Mouse (Mus musculus) heart, embryonic 10.5 days (tissue): ENCODE measurements around the gene 2410131K14Rik. TPM values are rescaled to one million over a fixed set of nuclear protein-coding genes. Genes with fewer than 3 reads are reported as not detected.

Experiments
- DNase-seq: peaks from one replicate; pipeline ENCODE4 v3.0.0-alpha.2; 2017; ENCODE audit warnings: low spot score
- H3K27ac ChIP-seq: fragments of 300-500 bp; sonication (generic); 2 replicates; pipeline ENCODE4 v1.5.1; 2016; ENCODE audit warnings: mild to moderate bottlenecking
- H3K27me3 ChIP-seq: fragments of 300-500 bp; sonication (generic); 2 replicates; pipeline ENCODE4 v1.6.1; 2016; ENCODE audit warnings: mild to moderate bottlenecking; ENCODE audit not compliant: poor library complexity, insufficient read depth, severe bottlenecking
- H3K36me3 ChIP-seq: fragments of 300-500 bp; sonication (generic); 2 replicates; pipeline ENCODE4 v1.6.1; 2016; ENCODE audit warnings: mild to moderate bottlenecking, moderate library complexity
- H3K4me1 ChIP-seq: fragments of 300-500 bp; sonication (generic); 2 replicates; pipeline ENCODE4 v1.6.1; 2016; ENCODE audit warnings: mild to moderate bottlenecking
- H3K4me3 ChIP-seq: fragments of 300-500 bp; sonication (generic); 2 replicates; pipeline ENCODE4 v1.5.1; 2016; ENCODE audit warnings: mild to moderate bottlenecking, moderate library complexity
- H3K9me3 ChIP-seq: fragments of 300-500 bp; sonication (generic); 2 replicates; pipeline ENCODE4 v1.6.1; 2016; ENCODE audit warnings: mild to moderate bottlenecking, moderate library complexity
- WGBS: fragments of 180-500 bp; shearing (Covaris S2); methylation state at CpG from one replicate; pipeline ENCODE4 v1.1.7; 2016; 5-methylcytosine and 5-hydroxymethylcytosine counted together
- polyA plus RNA-seq: library from polyadenylated mRNA; unstranded; fragments of >200 nt; fragmentation: Nextera tagmentation; extraction: Ambion mirVana; gene quantifications from 2 replicates; pipeline ENCODE4 v1.2.1, GENCODE M21; 2016

The 2410131K14Rik gene
- 7.5 and 9.3 TPM in 2 replicates for polyA plus RNA-seq

GRCm38 (mm10) chr5:118244606-118245443, at the start of gene 2410131K14Rik, which contains the start of gene Rnft2:
2410131K14Rik (plus strand) TSS chr5:118245227.
Rnft2 (minus strand) TSS chr5:118245116.
- no peaks in the 10 kb centered on the region for H3K9me3 ChIP-seq
- under 1% methylated on average over 68 of the region's 68 CpGs for WGBS
- H3K36me3 ChIP-seq = peaks cover 24% of the 10 kb centered on the region
- peak; percentile 100 for DNase-seq
- no peaks in the 10 kb centered on the region for H3K27me3 ChIP-seq
- peaks cover 19% of the 10 kb centered on the region for H3K4me1 ChIP-seq
- peak within 1 kb of the TSS; percentile 88 for H3K27ac ChIP-seq
- peak within 1 kb of the TSS; percentile 70 for H3K4me3 ChIP-seq

DNA sequence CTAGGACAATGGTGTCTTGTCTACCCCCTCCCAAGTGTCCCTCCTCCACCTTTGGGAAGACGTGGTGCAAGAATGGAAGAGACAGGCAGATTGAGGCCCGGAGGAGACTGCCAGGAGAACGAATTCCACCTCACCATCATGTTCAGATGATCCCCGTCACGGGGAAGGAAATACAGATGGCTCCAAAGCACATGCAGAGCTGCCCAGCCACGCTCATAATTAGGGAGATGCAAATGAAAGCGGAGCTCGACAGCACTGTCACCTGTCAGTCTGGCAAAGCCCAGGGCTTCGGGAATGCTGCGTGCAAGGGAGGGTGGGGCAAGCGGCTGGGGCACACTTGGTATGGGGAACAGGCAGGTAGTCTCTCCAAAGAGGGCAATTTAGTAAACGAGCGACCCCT, 47.6 kb upstream of the 2410131K14Rik start:
- Histone ChIP-seq H3K27ac (no peak overlapping the region), H3K36me3 (no peaks in the 10 kb centered on the region), H3K4me3 (no peak overlapping the region), H3K27me3 (peaks cover 38% of the 10 kb centered on the region), H3K4me1 (peaks cover 4% of the 10 kb centered on the region; the same call in 1 of the 2 replicates), H3K9me3 (no peaks in the 10 kb centered on the region)
- DNase-seq = no peak
- 70% methylated on average over 13 of the region's 13 CpGs for WGBS

DNA sequence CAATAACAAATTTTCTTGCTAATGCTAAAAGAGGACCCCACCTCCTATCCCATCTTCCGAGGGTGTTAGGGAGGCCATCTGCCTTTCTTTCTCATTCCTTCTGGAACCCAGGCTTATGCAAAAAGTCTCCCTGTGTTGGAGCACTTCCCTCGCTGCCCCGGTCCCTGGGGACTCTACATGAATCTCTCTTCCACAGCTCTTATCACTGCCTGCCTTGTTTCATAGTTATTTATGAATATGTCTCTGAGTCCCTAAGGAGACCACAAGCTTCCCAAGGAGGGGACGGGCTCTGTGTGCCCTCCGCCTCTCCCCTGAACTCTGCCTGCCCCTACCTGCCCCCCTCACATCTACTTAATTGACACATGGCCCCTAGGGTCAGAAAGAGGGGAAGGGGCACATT, 45.4 kb upstream of the 2410131K14Rik start:
- DNase-seq = no peak

DNA sequence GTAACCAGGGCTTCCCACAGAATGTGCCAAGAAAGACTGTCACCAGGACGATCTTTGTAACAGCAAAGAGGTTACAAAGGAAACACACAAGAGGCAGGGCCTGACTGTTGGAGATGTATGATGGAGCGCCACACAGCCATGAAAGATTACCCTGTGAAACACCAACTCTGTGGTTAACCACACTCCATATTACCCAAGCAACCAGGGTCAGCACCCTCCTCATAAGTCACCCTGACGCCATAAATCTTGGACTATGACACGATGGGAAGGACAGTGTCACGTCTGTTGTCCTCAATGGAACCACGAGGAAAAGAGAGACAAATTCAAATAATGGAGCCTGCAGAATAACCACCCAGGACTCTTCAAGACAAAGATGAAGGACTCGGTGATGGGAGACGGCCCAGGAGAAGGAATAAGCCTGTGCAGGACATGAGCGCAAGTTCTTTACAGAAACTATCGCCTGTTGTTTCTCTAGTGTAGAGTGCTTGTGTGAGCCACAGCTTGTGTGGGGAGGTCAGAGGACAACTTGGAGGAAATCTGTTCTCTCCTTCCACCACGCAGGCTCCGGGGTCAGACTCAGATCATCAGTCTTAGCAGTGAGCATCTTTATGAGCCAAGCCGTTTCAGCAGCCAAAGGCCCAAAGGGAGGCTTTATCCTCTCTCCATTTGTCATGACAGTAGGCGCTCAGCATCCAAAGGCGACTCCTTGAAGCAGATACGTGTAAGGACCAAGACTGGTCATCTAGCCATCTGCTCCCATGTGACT, 40.2 kb upstream of the 2410131K14Rik start:
- peaks cover 4% of the 10 kb centered on the region; the same call in 1 of the 2 replicates for H3K27me3 ChIP-seq
- no peak overlapping the region for H3K4me3 ChIP-seq
- peaks cover 7% of the 10 kb centered on the region; the same call in 1 of the 2 replicates for H3K4me1 ChIP-seq
- no peaks in the 10 kb centered on the region for H3K9me3 ChIP-seq
- 83% methylated on average over 16 of the region's 16 CpGs for WGBS
- no peaks in the 10 kb centered on the region for H3K36me3 ChIP-seq
- DNase-seq = no peak
- no peak overlapping the region for H3K27ac ChIP-seq

More for the DNA sequence above, 45.4 kb upstream of the 2410131K14Rik start:
- 65% methylated on average over 5 of the region's 5 CpGs for WGBS
- peaks cover 18% of the 10 kb centered on the region; the same call in 1 of the 2 replicates for H3K27me3 ChIP-seq
- H3K36me3 ChIP-seq = no peaks in the 10 kb centered on the region
- no peaks in the 10 kb centered on the region for H3K9me3 ChIP-seq
- H3K4me3 ChIP-seq = no peak overlapping the region
- peaks cover 7% of the 10 kb centered on the region; the same call in 1 of the 2 replicates for H3K4me1 ChIP-seq
- H3K27ac ChIP-seq = no peak overlapping the region

DNA sequence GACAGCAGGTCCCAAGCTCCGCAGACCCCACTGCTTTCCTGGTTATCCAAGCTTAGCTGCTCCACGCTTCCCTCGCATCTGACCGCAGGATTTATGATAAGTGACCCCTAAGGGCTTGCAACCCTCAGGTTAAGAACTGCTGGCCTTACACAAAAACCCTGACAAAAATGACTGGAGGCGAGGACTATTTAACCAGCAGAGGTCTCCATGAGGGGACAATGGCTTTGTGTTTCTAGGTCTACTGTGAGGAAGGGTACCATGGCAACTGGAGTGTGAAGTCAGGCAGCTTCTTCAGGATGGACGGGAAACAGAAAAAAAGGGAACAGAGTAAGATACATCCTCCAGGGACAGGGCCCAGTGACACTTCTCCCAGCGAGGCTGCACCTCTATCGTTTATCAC, 39.2 kb upstream of the 2410131K14Rik start:
- DNase-seq = no peak
- 73% methylated on average over 8 of the region's 8 CpGs for WGBS
- no peak overlapping the region for H3K27ac ChIP-seq
- H3K4me1 ChIP-seq = peaks cover 7% of the 10 kb centered on the region; the same call in 1 of the 2 replicates
- no peak overlapping the region for H3K4me3 ChIP-seq
- H3K9me3 ChIP-seq = no peaks in the 10 kb centered on the region
- no peaks in the 10 kb centered on the region for H3K27me3 ChIP-seq
- no peaks in the 10 kb centered on the region for H3K36me3 ChIP-seq

DNA sequence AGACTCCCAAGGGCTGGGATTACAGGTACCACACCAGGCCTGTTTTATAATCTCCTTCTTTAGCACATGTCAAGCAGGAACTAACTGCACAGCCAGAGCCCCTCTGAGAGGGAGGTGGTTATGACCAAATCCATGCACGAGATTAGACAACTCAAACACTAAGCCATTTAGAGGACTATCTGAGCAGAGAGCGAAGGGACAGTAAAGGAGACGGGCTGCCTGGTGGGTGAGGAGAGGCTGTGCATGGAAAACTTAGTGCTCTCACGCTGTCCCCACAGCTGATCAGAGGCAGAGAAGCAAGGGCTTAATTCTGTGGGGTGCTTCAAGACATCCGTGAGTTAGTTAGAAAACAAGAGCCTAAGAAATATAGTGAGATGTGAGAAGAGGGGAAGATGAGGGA, 31.0 kb upstream of the 2410131K14Rik start:
- peaks cover 17% of the 10 kb centered on the region for H3K4me1 ChIP-seq
- H3K36me3 ChIP-seq = 0 out of 2 replicates have a peak, but pooled peaks cover 3% of the 10 kb centered on the region
- H3K4me3 ChIP-seq = peak overlapping the region; percentile 57
- no peaks in the 10 kb centered on the region for H3K9me3 ChIP-seq
- 20% methylated on average over 5 of the region's 5 CpGs for WGBS
- no peak for DNase-seq
- peaks cover 10% of the 10 kb centered on the region; the same call in 1 of the 2 replicates for H3K27me3 ChIP-seq
- no peak overlapping the region for H3K27ac ChIP-seq

GRCm38 (mm10) chr5:118214418-118215154, 30.4 kb upstream of the 2410131K14Rik start:
- Histone ChIP-seq H3K27ac (peak overlapping the region; percentile 62), H3K4me1 (peaks cover 17% of the 10 kb centered on the region), H3K4me3 (peak overlapping the region; percentile 57), H3K36me3 (0 out of 2 replicates have a peak, but pooled peaks cover 3% of the 10 kb centered on the region), H3K9me3 (no peaks in the 10 kb centered on the region), H3K27me3 (peaks cover 10% of the 10 kb centered on the region; the same call in 1 of the 2 replicates)
- DNase-seq = peak; percentile 81
- 10% methylated on average over 24 of the region's 24 CpGs for WGBS

GRCm38 (mm10) chr5:118217410-118217809, 27.6 kb upstream of the 2410131K14Rik start:
- 65% methylated on average over 6 of the region's 6 CpGs for WGBS
- H3K4me3 ChIP-seq = no peak overlapping the region
- H3K27ac ChIP-seq = no peak overlapping the region
- H3K4me1 ChIP-seq = peaks cover 17% of the 10 kb centered on the region
- H3K36me3 ChIP-seq = 0 out of 2 replicates have a peak, but pooled peaks cover 3% of the 10 kb centered on the region
- DNase-seq = no peak
- H3K9me3 ChIP-seq = no peaks in the 10 kb centered on the region
- peaks cover 10% of the 10 kb centered on the region; the same call in 1 of the 2 replicates for H3K27me3 ChIP-seq

DNA sequence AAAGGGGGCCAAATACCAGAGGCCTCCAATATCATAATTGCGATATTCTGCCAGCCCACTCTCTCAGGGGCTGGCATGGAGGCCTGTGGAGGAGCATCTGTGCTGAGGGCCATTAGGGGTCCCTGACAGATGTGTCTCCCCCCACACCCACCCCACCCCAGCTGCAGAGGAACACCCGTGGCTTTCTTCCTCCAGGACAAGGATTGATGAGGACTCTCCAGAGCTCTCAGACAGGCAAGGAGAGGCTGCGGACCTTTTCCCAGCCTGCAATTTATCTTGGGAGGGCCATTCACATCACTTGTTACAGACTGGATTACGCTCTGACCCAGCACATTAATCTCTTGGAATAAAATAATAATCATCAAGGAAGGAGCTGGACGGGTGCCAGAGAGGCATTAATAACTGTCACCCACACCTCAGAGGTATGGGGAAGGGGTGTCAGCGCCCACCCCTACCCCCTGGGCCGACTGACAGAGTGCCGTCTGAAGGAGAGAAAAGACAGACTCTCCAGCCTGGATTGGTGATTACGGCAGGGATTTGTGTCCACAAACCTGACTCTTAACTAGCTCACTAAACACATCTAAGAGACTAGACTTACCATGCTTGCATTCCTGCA, 21.8 kb upstream of the 2410131K14Rik start:
- H3K4me1 ChIP-seq = no peaks in the 10 kb centered on the region
- 61% methylated on average over 9 of the region's 9 CpGs for WGBS
- H3K9me3 ChIP-seq = no peaks in the 10 kb centered on the region
- H3K27ac ChIP-seq = no peak overlapping the region
- H3K27me3 ChIP-seq = no peaks in the 10 kb centered on the region
- DNase-seq = no peak
- no peak overlapping the region for H3K4me3 ChIP-seq
- H3K36me3 ChIP-seq = peaks cover 11% of the 10 kb centered on the region

DNA sequence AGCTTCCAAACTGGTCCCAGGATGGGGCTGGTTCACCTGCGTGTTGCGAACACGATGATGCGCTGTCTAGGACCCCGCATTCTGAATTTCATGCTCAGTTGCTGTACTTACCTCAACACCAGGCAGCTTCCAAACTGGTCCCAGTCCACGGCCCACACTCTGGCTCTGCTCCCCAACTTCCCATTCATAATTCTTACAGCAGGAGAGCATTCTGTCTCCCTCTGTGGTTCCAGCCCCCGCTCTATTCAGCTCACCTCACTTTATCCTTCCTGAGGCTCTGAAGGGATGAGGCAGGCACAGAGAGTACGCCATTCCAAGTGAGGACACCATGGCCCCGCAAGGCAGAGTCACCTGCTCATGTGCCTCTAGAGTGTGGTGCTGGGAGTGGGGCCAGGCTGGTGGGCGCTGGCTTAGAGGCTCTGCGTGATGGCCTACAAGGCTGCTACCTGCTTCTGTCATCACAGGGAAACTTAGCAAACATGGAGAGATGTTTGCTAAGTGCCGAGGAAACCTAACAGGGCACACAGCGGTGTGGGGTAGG, 14.9 kb upstream of the 2410131K14Rik start:
- WGBS = 88% methylated on average over 13 of the region's 13 CpGs
- Histone ChIP-seq H3K36me3 (peaks cover 23% of the 10 kb centered on the region), H3K27ac (no peak overlapping the region), H3K27me3 (no peaks in the 10 kb centered on the region), H3K4me1 (no peaks in the 10 kb centered on the region), H3K4me3 (no peak overlapping the region), H3K9me3 (no peaks in the 10 kb centered on the region)
- no peak for DNase-seq

DNA sequence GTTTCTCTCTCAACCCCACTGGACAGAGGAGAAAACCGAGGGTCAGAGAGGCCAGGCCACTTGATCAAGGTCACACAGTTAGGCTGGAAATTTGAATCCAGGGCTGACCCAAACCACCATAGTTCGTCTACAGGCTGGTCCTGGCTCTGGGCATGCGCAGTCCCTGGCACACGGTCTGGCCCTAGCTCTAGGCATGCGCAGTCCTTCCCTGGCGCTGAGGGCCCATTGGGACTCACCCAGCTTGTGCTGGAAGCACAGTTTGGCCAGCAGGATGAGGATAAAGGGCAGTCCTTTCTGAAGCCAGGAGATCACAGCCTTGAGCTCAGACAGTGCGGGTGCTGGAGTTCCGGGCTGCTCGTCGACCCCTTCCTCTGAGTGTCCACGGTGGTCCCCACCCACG, 8.1 kb upstream of the 2410131K14Rik start:
- no peak for DNase-seq
- no peaks in the 10 kb centered on the region for H3K9me3 ChIP-seq
- H3K27ac ChIP-seq = no peak overlapping the region
- no peaks in the 10 kb centered on the region; the same call in 1 of the 2 replicates for H3K4me1 ChIP-seq
- 78% methylated on average over 12 of the region's 12 CpGs for WGBS
- H3K4me3 ChIP-seq = no peak overlapping the region
- H3K36me3 ChIP-seq = peaks cover 26% of the 10 kb centered on the region; the same call in 1 of the 2 replicates
- H3K27me3 ChIP-seq = no peaks in the 10 kb centered on the region
